Mouse (Mus musculus) mouse trophoblast stem cell (cell line): ENCODE measurements around the gene Nox3.

Experiments used
- in situ Hi-C, 2 experiments: fragments of 300-500 bp; cut with MseI, MboI; formaldehyde crosslinking; loops; 2 replicates in 1 of 2; 3 replicates in 1 of 2; pipeline ENCODE4 v1.15.1; 2025

Gene Nox3

DNA sequence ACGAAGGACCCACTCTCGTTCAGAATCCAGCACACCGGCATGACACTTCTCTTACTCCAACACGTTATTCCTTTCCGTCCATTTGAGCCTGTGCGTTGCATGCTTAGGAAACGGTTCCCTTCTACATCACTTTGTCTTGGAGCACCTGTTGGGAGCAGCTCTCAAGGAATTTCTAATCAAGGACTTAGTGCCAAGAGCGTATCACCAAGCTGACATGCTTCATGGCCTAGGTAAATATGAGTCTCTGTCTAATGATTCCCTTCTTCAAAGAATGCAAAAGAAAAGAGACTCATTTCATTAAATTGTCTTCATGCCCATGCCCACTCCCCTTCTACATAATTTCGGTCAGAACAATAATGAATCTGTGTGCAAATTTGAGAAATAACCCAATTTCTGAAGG lies at the start of gene Nox3:
Gene Nox3 (minus strand): TSS at position 101 of the 400 bp plus-strand sequence.
- in situ Hi-C loops: no loop called here

DNA sequence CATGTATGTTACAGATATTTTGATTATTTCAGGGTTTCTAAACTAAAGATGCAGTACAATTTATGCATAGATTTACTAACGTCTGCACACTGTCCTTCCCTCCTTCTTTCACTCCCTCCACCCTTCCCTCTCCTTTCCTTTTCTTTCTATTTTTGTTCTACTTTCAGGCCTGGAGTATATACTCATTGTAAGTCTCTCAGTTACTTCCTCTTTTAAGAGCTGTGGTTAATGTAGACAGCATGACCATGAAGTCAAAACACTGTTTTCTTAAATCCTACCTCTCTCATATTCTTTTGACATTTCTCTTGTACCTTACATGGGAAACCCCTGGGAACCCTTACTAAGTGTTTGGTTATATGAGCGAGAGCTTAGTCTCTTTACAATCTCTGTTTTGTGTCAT lies 48.3 kb upstream of the Nox3 start:
- in situ Hi-C loops: no loop called here

DNA sequence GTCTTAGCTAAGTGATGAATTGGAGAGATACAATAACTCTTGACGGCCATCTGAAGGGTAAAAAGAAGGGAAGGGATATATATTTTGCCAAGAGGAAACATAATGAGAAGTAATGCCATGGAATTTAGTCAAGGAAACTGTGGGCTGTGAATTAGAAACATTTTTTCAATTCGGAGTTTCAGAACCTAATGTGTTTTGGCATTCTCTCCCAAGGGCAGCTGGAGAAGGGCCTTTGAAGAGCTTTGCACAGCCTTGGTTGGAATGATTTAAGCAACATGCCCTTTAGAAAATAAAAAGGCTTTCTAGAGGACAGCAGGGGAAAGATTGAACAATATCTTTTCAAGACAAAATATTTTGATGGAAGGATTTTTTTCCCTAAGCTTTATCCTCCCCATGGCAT lies 40.9 kb upstream of the Nox3 start:
- in situ Hi-C loops: no loop called here

DNA sequence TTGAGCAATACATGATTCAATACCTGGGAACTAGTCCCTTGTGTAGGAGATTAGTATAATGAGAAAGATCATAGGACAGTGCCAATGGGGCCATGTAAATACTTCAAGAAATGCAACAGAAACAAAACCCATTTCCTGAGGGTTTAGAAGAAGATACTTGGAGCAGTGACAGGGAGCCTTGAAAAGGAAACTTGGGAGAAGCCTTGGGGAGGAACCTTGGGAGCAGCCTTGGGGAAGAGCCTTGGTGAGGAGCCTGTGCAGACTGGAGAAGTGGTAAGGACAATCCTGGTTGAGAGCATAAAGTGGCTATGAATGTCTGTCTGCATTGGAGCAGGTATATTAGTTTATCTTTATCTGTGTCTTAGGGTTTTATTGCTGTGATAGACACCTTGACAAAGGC lies 38.2 kb upstream of the Nox3 start:
- in situ Hi-C loops: no loop called here

DNA sequence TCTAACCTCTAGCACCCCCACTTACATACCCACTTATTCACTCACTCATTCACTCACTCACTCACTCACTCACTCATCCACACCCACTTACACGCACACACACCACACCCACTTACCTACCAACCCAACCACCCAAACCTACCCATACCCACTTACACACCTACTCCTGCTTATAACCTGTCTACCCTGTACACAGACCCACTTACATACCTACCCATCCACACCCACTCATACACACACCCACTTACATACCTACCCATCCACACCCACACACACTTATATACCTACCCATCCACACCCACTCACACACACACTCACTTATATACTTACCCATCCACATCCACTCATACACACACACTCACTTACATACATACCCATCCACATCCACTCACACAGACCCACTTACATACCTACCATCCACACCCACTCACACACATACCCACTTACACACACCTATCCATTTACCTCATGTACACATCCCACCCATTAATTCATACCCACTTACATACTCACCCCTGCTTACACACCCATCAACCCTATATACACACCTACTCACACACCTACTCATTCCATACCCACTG lies 9.4 kb upstream of the Nox3 start:
- in situ Hi-C loops: no loop called here

DNA sequence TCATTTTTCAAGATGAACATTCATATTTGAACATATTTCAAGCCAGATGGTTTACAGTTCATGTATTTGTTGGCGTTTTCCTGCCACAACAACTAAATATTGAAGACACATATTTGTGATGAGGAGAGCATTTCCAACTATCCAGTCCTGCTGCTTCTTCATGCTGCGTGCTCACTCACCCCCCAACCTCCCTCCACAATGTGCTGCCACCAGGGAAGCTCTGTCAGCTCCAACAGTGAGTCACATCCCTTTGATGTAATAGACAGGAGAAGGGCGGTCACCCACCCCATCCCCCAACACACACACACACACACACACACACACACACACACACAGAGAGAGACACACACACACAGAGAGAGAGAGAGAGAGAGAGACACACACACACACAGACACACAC lies 6.3 kb upstream of the Nox3 start:
- in situ Hi-C loops: no loop called here

DNA sequence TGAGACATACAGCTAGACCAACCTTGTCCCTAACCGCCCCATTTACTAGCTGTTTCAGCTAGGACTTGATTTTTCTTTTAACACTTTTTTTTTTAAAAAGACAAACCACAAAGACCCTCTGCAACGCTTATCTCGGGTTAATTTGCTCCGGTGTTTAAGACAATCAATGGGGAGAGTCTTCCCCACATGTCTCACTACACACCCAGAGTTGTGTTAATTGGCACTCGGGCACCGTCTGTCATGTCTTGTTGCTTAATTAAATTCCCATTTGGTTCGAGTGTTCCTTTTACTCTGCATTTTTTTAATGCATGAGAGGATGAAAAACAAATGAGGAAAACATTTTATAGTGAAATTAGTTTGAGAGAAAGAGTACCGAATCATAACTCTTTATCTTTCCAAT lies 3.2 kb downstream of the Nox3 start:
- in situ Hi-C loops: no loop called here

DNA sequence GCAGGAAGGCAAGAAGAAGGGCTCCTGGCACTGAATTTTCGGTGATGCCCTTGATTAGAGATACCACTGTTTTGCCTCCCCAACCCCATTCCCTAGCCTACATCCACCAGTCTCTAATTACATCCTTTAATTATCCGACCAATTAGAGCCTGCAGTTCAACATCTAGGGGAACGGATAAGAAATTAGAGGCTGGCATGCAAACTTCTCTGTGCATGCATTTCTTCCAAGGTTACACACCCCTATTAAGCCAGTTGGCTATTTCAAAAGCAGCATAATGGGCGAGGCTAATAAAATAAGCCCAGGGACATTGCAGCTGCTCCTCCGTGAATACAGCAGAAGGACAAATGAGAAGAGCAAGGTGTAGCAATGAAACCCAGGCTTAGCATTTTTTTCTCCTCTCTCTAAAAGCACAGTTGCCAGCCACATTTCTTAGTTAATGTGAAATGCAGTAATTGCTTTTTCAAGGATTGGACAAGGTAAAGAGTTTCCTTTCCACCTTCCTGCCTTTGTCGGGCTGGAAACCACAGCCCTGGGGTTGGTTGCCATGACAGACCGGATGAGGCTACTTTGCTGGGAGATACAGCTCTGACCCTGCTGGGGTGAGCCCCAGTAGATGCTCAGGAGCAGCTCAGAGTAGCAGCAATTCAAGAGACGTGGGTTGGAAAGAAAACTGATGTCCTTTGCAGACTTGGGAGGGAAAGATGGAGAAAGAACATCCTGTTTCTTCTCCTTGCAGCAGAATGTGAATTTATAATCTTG lies 5.4 kb downstream of the Nox3 start:
- in situ Hi-C loops: no loop called here

DNA sequence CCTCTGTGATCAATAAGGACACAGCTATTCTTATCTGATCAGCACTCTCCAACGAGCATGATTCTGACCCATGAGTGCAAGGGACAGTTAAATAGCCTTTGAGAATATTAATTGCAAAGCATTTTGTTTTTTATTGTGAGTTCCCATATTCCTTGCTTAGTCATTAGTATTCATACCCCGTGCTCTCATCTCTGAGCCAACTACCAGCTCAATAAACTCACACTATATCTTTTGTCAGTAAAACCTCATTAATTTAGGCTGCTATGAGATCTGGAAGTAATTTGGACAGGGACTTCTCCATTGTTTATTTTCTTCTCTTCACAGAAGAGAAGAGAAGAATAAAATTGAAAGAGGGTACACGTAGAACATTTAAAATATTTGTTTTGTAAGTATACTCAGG lies 12.4 kb downstream of the Nox3 start:
- in situ Hi-C loops: no loop called here

DNA sequence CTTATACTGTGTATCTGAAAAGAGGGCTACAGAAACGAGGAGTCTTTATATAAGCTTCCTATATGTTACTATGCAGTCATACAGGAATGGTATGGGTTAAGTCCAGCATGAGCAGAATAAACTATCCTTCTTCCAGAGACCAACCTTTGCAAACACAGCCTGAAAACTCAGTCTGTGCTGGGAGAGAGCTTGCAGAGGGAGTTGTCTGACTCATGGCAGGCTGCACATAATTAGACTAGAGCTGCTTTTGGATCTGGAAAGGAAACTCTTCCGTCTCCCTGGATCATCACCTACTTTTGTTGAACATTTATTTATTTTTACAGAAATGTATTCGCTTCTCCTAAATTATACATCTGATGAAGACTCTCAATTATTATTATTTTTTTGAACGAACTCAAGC lies 26.8 kb downstream of the Nox3 start:
- in situ Hi-C loops: no loop called here

DNA sequence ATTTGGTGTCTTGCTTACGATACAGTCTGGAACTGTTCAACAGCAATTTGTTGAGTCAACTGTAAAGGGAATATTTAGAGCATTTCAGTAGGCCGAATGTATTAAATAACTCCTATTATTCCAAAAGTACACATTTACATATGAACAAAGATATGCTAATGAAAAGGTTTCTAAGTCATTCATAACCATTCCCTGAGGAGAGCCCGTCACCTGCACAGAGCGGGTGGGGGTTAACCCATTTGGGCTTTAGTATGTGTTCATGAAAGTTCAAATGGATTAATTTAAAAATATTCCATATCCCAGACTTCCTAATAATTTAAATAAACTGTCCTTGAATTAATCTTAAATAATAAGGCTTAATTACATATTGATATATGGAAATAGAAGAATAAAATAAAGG lies 28.8 kb downstream of the Nox3 start:
- in situ Hi-C loops: no loop called here

DNA sequence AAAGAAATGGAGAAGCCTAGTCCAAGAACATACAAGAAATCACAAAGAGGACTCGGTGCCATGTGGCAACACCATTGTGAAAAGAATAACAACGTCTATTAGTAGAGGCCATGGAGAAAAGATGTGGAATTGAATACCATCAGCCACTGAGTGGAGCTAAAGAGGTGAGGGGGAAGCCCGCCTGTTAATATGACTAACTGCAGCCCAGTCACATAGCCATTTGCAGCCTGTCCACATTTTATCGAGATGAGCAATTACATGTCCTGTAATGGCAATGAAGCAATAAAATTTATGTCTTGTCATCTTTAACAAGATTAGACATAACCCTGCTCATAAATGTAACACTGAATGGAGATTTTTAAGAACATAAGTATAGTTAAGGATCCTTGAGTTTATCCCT lies 30.7 kb downstream of the Nox3 start:
- in situ Hi-C loops: no loop called here

DNA sequence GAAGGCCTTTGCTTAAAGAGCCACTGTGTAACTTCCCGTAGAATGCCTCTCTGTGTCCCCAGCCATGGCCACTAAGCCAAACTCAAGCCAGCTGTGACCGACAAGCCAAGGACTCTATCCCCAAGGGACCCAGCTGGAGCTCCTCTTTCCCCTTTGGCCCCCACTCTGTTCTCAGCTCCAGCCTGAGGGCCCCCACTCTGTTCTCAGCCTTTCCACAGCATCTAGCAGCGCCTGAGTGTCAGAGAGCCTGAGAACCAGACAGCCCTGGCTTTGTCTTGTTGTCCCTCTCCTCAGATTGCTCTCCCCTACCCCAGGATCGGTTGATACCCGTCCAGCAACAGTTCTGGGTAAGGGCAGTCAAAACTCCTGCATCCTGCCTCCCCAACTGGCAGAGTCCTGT lies 36.6 kb downstream of the Nox3 start:
- in situ Hi-C loops: no loop called here

DNA sequence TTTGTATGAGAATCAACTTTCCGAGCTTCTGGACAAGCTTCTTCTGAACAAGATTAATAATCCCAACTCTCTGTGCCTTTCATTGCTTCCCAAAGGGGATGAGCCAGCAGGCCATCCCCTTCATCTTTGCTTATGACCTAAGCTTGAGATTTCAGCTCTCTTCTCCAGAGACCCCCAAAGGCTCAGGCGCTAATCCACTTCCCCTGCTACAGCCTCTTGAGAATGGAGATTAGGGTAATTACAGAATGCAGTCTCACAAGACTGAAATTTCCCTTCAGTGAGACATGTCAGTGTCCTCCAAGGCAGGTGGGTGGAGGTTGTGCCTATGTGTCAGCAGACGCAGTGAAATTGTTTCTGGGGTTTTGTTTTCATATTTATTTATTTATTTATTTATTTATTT lies 45.7 kb downstream of the Nox3 start:
- in situ Hi-C loops: no loop called here

DNA sequence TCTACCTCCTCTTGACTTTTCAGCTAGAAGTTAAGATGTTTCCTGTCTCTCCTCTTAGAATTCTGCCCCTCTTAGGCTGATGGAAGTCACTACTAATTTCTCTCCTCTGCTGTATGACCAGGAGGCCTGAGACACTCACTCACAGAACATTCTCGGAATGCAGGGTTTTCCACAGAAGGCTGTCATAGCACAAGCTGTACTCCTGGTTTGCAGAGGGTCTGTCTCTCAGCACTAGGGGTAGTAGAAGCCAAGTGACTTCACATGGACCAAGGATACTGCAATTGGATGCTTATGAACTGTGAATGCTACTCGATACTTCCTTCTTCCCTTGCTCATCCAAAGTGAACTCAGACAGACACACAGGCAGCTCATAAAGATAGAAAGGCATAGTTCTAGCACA lies 52.5 kb downstream of the Nox3 start:
- in situ Hi-C loops: no loop called here

DNA sequence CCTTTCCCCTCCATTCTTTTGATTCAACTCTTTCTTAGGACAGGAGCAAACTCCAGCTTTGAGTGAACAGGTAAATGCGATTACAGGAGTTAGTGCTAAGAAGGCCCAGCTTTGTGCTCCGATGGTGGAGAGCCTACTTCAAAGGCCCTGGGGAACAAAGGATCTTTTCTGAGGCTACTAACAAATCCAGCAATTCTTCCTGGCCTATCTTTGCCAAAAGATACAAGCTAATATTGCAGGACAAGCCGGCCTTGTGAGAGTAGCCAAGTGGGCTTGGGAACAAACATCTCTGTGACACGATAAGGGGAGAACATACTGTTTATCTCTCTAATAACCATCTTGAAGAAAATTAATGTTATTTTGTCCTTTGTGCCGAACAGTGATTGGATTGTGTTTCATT lies 54.6 kb downstream of the Nox3 start:
- in situ Hi-C loops: no loop called here

DNA sequence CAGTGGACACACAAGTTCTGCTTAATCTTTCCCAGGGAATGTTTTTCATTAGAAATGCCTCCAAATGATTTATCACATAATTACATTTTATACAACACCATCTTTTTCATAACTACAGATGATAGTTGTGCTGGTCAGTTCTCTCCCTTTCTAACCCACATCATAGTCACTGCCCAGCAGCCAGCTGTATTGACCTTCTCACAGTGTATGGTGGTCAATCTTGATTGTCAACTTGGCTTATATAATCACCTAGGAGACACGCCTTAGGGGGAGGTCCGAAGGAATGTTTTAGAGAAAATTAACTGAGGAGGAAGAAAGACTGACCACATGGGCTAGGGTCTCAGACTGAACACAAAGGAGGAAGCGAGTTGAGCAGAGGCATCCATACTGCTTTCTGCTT lies 57.3 kb downstream of the Nox3 start:
- in situ Hi-C loops: no loop called here

DNA sequence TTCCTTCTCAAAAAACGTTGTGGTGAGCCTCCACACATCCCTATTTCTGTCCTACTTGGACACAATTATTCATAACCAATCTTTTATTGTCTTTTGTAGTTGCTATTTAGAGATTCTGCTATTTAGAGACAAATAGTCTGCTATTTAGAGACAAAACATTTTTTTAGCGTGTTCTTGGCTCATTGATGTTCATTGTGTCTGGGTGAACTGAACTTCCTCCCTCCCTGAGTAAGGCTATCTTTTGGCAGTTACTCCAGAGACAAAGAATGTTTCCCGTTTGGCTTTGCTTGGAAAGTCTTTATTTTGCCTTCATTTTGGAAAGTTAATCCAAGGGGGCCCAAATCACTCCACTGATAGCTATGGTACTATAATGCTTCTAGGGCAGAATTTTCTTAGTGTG lies 63.6 kb downstream of the Nox3 start:
- in situ Hi-C loops: no loop called here

DNA sequence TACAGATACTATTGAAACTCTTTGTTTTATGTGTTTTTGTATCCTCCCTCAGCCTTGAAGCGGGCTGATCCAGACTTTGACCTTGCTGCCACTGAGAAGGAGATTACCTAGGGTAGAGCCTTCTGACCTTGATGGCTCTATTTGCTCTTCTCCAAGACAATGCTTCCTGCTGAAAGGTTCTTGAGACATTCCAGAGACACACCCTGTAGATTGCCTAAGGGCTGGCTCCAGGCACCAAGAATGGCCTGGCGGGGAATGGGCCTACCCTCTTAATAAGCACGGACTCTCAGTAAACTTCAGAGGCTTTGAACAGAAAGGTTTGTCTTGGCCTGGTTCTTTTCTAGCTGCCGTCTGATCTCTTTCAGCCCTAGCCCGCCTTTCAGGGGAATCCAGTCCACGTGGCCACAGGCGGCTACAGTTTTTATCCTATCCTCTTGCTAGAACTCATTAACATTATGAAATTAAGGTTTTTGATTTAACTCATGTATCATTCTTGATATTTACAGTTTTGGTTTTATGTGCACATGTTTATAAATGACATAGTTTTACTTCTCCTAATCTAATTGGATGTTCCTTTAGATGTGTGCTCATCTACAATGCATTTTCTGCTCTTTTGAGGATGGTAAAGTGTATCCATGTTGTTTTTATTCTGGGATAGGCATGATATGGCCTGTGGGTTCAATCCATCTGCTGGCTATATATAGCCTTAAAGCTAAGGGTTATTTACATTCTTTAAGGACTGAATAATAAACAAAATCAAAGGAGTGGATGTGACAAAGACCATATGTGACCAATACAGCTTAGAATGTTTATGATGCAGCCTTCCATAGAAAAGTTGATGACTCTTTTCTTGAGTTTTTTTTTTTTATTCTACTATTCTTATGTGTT lies 79.5 kb downstream of the Nox3 start:
- in situ Hi-C loops: no loop called here

DNA sequence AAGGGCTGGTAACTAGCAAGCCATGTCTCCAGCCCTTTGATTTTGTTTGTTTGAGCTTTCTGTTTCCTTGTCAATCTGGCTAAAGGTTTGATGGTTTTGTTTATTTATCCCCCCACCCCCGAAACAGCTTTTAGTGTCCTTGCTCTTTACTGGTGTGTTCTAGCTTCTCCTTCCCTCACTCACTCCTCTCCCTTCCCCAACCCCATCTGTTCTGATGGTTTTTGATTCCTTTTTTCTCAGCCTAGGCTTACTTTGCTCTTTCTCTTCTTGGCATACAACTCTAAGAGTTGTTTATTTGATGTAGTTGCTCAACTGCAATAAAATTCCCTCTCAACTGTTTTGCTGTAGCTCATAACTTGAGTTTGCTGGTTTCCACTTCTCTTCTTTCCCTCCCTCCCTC lies 80.5 kb downstream of the Nox3 start:
- in situ Hi-C loops: no loop called here

DNA sequence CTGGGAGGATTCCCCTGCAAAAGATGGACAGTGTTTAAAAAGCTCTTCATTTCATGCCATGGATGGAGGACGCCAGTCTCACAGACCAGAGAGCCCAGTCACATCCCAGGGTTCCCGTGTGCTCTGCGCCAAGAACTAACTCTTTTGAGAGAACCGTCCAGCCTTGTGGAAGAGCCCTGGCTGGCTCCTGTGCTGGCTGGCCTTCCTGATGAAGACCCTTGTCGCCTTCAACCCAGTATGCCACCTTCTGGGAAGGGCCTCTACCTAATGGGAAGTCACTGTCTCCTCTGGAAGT lies 84.3 kb downstream of the Nox3 start:
- in situ Hi-C loops: no loop called here

DNA sequence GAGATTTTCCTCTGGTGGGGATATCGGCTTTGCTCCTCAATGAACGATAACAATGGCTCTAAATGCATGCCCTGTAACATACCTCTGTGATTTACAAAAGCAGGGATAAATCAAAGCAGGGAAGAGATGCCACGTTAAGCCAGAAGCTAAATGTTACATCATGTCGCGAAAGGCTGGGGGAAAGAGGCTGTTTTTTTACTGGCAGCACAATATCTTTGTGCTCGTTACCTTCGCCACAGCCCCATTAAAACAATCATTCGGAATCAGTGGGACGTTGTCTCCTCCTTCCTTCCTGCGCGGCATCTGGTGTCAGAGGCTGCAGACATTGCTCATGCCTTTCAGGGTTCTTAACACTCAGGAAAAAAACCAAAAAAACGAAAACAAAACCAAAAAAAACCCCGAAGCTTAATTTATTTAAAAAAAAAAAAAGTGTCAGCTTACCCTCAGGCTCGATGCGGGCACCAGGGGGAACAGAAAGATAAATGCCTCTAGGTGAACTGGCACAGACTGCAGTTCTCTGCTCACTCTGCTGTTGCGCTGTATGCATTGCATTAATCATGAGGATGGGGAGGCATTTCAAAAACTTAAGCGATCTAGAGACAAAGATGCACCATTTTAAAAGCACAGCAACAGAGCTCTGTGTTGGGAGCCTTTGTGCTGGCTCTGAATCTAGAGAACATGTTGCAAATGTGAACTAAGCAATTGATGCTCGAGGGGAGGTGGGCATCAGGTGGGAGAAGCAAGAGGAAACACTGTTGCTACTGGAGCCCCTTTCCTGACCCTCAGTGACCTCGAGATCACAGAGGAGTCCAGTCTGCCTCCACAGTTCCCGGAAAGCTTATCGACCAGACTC lies 84.9 kb downstream of the Nox3 start:
- in situ Hi-C loops: no loop called here
